20 mouse cellular contexts compared by ENCODE assay signal in the genomic region with DNA sequence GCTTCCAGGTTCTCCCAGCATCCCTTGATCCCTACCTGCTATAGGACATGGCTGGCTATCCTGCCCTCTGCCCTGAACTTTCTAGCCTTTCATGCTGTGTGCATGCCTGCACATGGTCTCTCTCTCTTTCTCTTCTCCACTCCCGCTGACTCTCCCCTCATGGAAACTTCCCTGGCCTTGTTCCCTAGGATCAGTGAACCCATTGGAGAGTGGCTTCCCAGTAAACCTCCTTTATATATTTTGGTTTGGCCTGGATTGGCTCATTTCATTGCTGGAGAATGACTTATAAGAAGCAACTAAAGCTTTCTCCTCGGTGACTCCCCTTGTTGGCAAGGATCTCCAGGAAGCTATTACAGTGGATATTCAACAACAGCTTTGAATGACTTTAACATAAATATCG. TPM values are rescaled to one million over a fixed set of nuclear protein-coding genes. Genes with fewer than 3 reads are reported as not detected.
DNase-seq lines count a peak whose midpoint lies in the region; ATAC-seq lines count a peak whose summit lies in the region.
"Had no signal": no experiment of that assay in that cellular context is flagged by ENCODE, and none has a peak within 500 bp of the region (broad histone marks: within the 10 kb centered on the region; RNA-seq: fewer than 3 reads in every experiment).

No protein-coding gene starts in this region.

- no peak overlapping the region for H3K27ac ChIP-seq in limb, embryonic 15.5 days
- no peak overlapping the region for H3K27ac ChIP-seq in limb, embryonic 10.5 days
- H3K27ac ChIP-seq: embryonic facial prominence, embryonic 10.5 days; embryonic facial prominence, embryonic 12.5 days; forebrain, embryonic 13.5 days; forebrain, embryonic 15.5 days had no signal

- no peak overlapping the region for H3K9ac ChIP-seq in limb, embryonic 15.5 days
- H3K9ac ChIP-seq: embryonic facial prominence, embryonic 12.5 days; forebrain, embryonic 13.5 days; forebrain, embryonic 15.5 days; forebrain, postnatal 0 days had no signal

- DNase-seq in heart, adult 11 months: peak; percentile 77
- DNase-seq in heart, postnatal 36 days: no peak
- no peak for DNase-seq in limb, embryonic 10.5 days (ENCODE audit: low spot score)
- DNase-seq in liver: no peak
- DNase-seq: adrenal gland, adult 8-10 months; adrenal gland, postnatal 14 days; adrenal gland, postnatal 36 days; cerebellum, adult 11-12 months; cerebellum, adult 2 months; cerebellum, adult 9-10 months; cerebellum, postnatal 10 days; cerebellum, postnatal 25 days; forebrain, postnatal 0 days had no signal

- no peaks in the 10 kb centered on the region for H3K4me1 ChIP-seq in limb, embryonic 15.5 days
- H3K4me1 ChIP-seq in limb, embryonic 10.5 days: no peaks in the 10 kb centered on the region
- H3K4me1 ChIP-seq: embryonic facial prominence, embryonic 10.5 days; embryonic facial prominence, embryonic 12.5 days; forebrain, embryonic 13.5 days; forebrain, embryonic 15.5 days had no signal

- intact Hi-C loops in heart, postnatal 36 days (cut with DNase I): no loop called here

- 0 out of 2 replicates have a peak, but pooled peaks cover 2% of the 10 kb centered on the region for H3K9me3 ChIP-seq in limb, embryonic 15.5 days
- no peaks in the 10 kb centered on the region for H3K9me3 ChIP-seq in limb, embryonic 10.5 days (replicated peaks)
- H3K9me3 ChIP-seq: embryonic facial prominence, embryonic 12.5 days; forebrain, embryonic 15.5 days had no signal

- H3K4me2 ChIP-seq in limb, embryonic 15.5 days: no peak overlapping the region
- H3K4me2 ChIP-seq: embryonic facial prominence, embryonic 12.5 days; forebrain, embryonic 13.5 days; forebrain, embryonic 15.5 days had no signal

- no peaks in the 10 kb centered on the region for H3K27me3 ChIP-seq in limb, embryonic 15.5 days
- H3K27me3 ChIP-seq in limb, embryonic 10.5 days (ENCODE audit: low read depth, poor library complexity, severe bottlenecking): no peaks in the 10 kb centered on the region
- H3K27me3 ChIP-seq: embryonic facial prominence, embryonic 12.5 days; forebrain, embryonic 13.5 days; forebrain, embryonic 15.5 days; Patski had no signal

- 0 out of 2 replicates have a peak, but pooled peaks have one; percentile 48 for ATAC-seq in limb, embryonic 15.5 days (ENCODE audit: insufficient number of reproducible peaks, low FRiP score, low TSS enrichment, low read depth)
- ATAC-seq: activated CD4-positive, CD25-positive, alpha-beta regulatory T cell, adult 4 months; forebrain, embryonic 13.5 days; forebrain, embryonic 15.5 days; forebrain, postnatal 0 days; Patski had no signal

- H3K4me3 ChIP-seq in limb, embryonic 15.5 days: no peak overlapping the region
- H3K4me3 ChIP-seq in limb, embryonic 10.5 days: no peak overlapping the region
- H3K4me3 ChIP-seq: embryonic facial prominence, embryonic 10.5 days; embryonic facial prominence, embryonic 12.5 days; forebrain, embryonic 13.5 days; forebrain, embryonic 15.5 days had no signal

- H3K36me3 ChIP-seq in limb, embryonic 15.5 days: no peaks in the 10 kb centered on the region
- no peaks in the 10 kb centered on the region for H3K36me3 ChIP-seq in limb, embryonic 10.5 days
- H3K36me3 ChIP-seq: embryonic facial prominence, embryonic 10.5 days; embryonic facial prominence, embryonic 12.5 days; forebrain, embryonic 15.5 days had no signal

- 55% methylated on average over 3 of the region's 3 CpGs for WGBS in limb, embryonic 15.5 days
- 78% methylated on average over 3 of the region's 3 CpGs for WGBS in limb, embryonic 10.5 days

RNA-seq across cellular contexts. Expression of a gene that starts 8.7 kb away (rescaled TPM):
- 10 to 100 TPM; 28.6 to 36.5 TPM for total RNA-seq in heart, postnatal 36 days (2021)
- 10.2 and 11.0 TPM in 2 replicates for polyA plus RNA-seq in limb, embryonic 15.5 days (2015; fragmentation: Nextera tagmentation; extraction: Ambion mirVana)
- polyA plus RNA-seq in limb, embryonic 10.5 days (2016; fragmentation: Nextera tagmentation; extraction: Ambion mirVana): 3.2 and 4.0 TPM in 2 replicates
